Mouse (Mus musculus) embryonic facial prominence, embryonic 14.5 days (tissue): Measurements from ENCODE around the gene Cox17. TPM values are rescaled to one million over a fixed set of nuclear protein-coding genes. Genes with fewer than 3 reads are reported as not detected.

Source experiments
- ATAC-seq: fragments of 200-750 bp; cut with Nextera tagmentation; 2 replicates; pipeline ENCODE4 v1.8.0; 2017; ENCODE audit warnings: low read depth, moderate number of reproducible peaks, moderate TSS enrichment
- DNase-seq: peaks from one replicate; pipeline ENCODE4 v3.0.0-alpha.2; 2015; ENCODE audit warnings: low spot score
- H3K27ac ChIP-seq: fragments of 300-500 bp; sonication (generic); replicated peaks from 2 replicates; pipeline ENCODE4 v1.5.1; 2014; ENCODE audit warnings: low read depth, mild to moderate bottlenecking, low read length, moderate library complexity
- H3K27me3 ChIP-seq: fragments of 300-500 bp; sonication (generic); replicated peaks from 2 replicates; pipeline ENCODE4 v1.6.1; 2014; ENCODE audit warnings: low read length; ENCODE audit not compliant: control insufficient read depth, insufficient read depth
- H3K36me3 ChIP-seq: fragments of 300-500 bp; sonication (generic); 2 replicates; pipeline ENCODE4 v1.6.1; 2014; ENCODE audit warnings: low read length, mixed read lengths; ENCODE audit not compliant: control insufficient read depth, insufficient read depth
- H3K4me1 ChIP-seq: fragments of 300-500 bp; sonication (generic); 2 replicates; pipeline ENCODE4 v1.6.1; 2014; ENCODE audit warnings: antibody characterized with exemption, low read length; ENCODE audit not compliant: control insufficient read depth, insufficient read depth
- H3K4me2 ChIP-seq: fragments of 300-500 bp; sonication (generic); 2 replicates; pipeline ENCODE4 v1.6.1; 2014; ENCODE audit warnings: low read depth, mild to moderate bottlenecking, low read length, moderate library complexity, mixed read lengths
- H3K4me3 ChIP-seq: fragments of 300-500 bp; sonication (generic); 2 replicates; pipeline ENCODE4 v1.5.1; 2014; ENCODE audit warnings: low read depth, mild to moderate bottlenecking, low read length
- H3K9ac ChIP-seq: fragments of 300-500 bp; sonication (generic); 2 replicates; pipeline ENCODE4 v1.6.1; 2014; ENCODE audit warnings: low read depth, mild to moderate bottlenecking, low read length, moderate library complexity, mixed read lengths
- H3K9me3 ChIP-seq: fragments of 300-500 bp; sonication (generic); 2 replicates; pipeline ENCODE4 v1.6.1; 2016; ENCODE audit warnings: low read length; ENCODE audit not compliant: control insufficient read depth
- WGBS: fragments of 180-500 bp; shearing (Covaris S2); extraction: QIAGEN DNeasy Blood & Tissue Kit; methylation state at CpG from one replicate; pipeline ENCODE4 v1.1.7; 2014; 5-methylcytosine and 5-hydroxymethylcytosine counted together
- polyA plus RNA-seq: library from polyadenylated mRNA; unstranded; fragments of >200 nt; fragmentation: Nextera tagmentation; extraction: Ambion mirVana; gene quantifications from 2 replicates; pipeline ENCODE4 v1.2.1, GENCODE M21; 2014

The Cox17 gene
- polyA plus RNA-seq, 1 experiment from 2014 or later: 168 TPM

DNA sequence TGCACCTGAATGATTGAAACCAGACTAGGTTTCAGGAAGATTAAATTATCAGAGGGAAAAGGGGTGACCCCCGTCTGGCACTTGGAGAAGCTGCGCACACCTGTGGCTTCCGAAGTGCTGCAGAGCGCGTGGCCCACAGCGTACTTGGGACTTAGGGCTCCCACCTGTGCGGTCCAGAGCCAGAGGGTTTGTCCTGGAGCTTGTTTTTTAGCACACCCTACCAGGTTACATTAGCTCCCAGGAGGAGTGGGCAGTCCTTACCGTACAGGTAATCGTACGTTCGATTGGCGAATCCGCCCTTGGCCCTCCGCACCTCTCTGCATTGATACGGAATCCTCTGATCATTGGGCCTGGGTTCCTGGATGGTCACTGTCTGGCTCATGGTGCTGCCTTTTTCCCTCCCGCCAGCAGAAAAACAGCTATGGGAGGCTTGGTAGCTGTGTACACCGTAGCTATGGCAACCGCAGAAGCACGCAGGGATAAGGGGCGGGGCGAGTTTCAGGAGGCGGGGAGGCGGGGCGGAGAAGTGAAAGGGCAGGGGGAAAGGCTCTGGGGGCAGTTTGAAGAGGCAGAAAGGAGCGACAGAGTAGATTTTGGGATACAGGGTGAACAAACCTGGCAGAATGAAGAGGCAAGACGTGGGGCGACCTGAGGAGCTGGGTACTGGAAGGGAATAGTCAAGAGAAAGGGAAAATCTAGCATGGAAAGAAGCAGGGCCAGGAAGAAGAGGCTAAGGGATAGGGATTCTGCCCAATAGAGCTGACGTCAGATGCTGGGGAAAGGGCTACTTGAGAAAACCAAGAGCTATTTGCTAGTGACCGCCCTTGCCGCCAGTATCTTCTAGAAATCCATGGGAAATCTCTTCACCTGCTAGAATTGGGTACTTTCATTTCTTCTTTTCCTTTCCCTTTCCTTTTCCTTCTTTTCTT is 5.1 kb upstream of the Cox17 start, which contains the start of gene Maats1:
Maats1 (minus strand) TSS at position 748 of the 929 bp plus-strand sequence.
- Histone ChIP-seq H3K27ac (no peak within 1 kb of the TSS), H3K4me1 (peaks cover 6% of the 10 kb centered on the region), H3K36me3 (no peaks in the 10 kb centered on the region), H3K9me3 (no peaks in the 10 kb centered on the region), H3K27me3 (no peaks in the 10 kb centered on the region), H3K9ac (peak within 1 kb of the TSS; percentile 54), H3K4me3 (peak within 1 kb of the TSS; percentile 37), H3K4me2 (peak within 1 kb of the TSS; percentile 63)
- ATAC-seq (peak; percentile 88), DNase-seq (peak; percentile 91)
- 7% methylated on average over 30 of the region's 30 CpGs for WGBS

DNA sequence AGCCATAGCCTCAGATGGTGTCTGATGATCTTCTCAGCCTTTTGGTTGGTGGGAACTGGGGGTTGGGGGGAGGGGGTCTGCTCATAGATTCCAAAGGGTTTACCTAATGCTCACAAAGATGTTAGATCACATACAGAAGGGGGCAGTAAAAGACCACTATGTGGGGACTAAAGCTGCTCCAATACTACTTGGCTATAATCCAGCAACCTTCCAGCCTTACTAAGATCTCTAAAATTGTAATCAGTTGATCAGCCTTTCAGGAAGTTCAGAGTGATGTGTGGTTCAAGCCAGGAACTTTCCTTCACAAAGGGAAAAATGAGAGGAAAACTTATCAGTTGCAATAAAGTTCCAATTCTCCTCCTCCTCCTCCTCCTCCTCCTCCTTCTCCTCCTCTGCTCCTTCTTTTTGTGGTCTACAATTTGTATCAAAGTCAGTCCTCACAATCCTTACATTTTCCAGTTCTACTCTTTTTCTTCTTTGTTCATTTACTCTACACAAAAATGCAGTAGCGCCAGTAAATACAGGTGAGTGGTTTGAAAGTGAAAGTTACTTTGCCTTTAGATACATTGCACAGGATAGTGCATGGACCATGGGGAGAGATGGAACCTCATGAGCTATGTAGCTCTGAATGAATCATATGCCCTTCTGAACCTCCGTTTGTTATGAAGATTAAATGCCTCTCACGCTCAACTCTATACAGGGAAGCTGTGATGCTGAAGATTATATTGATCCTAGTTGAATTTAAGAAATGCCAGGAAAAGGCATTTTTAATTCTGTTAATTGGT is 1.7 kb upstream of the Cox17 start:
- 83% methylated on average over 3 of the region's 3 CpGs for WGBS
- ATAC-seq (peak; percentile 42), DNase-seq (peak; percentile 94)
- no peak overlapping the region for H3K9ac ChIP-seq
- H3K36me3 ChIP-seq: peaks cover 12% of the 10 kb centered on the region
- no peaks in the 10 kb centered on the region for H3K27me3 ChIP-seq
- H3K4me1 ChIP-seq: peaks cover 10% of the 10 kb centered on the region
- no peaks in the 10 kb centered on the region for H3K9me3 ChIP-seq
- H3K4me2 ChIP-seq: no peak overlapping the region
- H3K27ac ChIP-seq: no peak overlapping the region
- H3K4me3 ChIP-seq: no peak overlapping the region

- no peaks in the 10 kb centered on the region for H3K9me3 ChIP-seq
- peak overlapping the region; percentile 93; the same call in 1 of the 2 replicates for H3K9ac ChIP-seq
- no peak overlapping the region for H3K27ac ChIP-seq
- H3K4me3 ChIP-seq: peak overlapping the region; percentile 92
- ATAC-seq (no peak), DNase-seq (no peak)
- peaks cover 35% of the 10 kb centered on the region for H3K36me3 ChIP-seq
- 0 out of 2 replicates have a peak, but pooled peaks cover 3% of the 10 kb centered on the region for H3K4me1 ChIP-seq
- peak overlapping the region; percentile 71 for H3K4me2 ChIP-seq
- 61% methylated on average over 6 of the region's 6 CpGs for WGBS
- no peaks in the 10 kb centered on the region for H3K27me3 ChIP-seq
Measured at GRCm38 (mm10) chr16:38347588-38347987, 797 bp downstream of the Cox17 start.

DNA sequence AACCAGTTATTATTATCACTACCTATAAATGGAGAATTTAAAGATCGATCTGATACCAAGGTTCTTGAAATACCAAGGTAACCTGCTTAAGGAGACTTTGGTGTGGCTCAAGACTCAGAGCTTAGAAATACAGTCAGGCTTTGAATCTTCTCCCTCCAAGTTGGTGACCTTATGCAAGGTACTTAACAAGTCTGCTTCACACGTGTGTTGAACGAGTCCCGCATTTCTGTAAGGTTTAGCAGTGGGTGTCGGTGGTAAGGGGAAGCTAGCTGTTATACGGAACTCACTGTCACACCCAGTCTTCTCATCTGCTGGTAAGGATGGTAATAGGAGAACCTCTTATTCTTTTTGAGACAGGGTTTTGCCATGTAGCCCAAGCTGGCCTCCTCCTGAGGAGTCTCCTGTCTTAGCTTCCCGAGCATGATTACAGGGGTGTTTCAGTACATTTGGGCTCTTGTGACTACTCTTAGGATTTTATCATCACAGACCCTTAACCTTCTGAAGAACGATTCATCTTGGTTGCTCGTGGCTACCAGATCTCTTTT is 1.5 kb downstream of the Cox17 start:
- Histone ChIP-seq H3K36me3 (peaks cover 35% of the 10 kb centered on the region), H3K4me1 (0 out of 2 replicates have a peak, but pooled peaks cover 3% of the 10 kb centered on the region), H3K4me2 (no peak overlapping the region), H3K4me3 (no peak overlapping the region), H3K27ac (no peak overlapping the region), H3K9ac (0 out of 2 replicates have a peak overlapping the region, but pooled peaks have one; percentile 19), H3K27me3 (no peaks in the 10 kb centered on the region), H3K9me3 (no peaks in the 10 kb centered on the region)
- 89% methylated on average over 9 of the region's 9 CpGs for WGBS
- no peak for ATAC-seq
- no peak for DNase-seq

DNA sequence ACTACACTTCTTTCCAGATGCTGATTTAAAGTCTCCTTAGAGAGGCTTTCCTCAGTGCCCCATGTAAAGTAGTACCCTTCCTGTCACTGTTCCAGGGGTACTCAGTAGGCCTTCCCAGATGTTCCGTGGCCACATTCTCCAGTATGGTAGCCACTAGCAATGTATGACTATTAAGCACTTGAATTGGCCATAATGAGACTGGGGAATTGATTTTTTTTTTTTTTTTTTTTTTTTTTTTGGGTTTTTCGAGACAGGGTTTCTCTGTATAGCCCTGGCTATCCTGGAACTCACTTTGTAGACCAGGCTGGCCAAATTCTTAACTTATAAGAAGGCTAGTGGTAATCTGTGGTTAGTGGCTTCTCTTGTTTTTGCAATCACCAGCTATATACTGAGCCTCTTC is 3.1 kb downstream of the Cox17 start:
- peaks cover 35% of the 10 kb centered on the region for H3K36me3 ChIP-seq
- DNase-seq (no peak), ATAC-seq (no peak)
- no peaks in the 10 kb centered on the region for H3K9me3 ChIP-seq
- H3K27ac ChIP-seq: no peak overlapping the region
- no peak overlapping the region for H3K4me2 ChIP-seq
- no peak overlapping the region for H3K9ac ChIP-seq
- WGBS: 96% methylated on average over 2 of the region's 2 CpGs
- H3K27me3 ChIP-seq: no peaks in the 10 kb centered on the region
- H3K4me1 ChIP-seq: 0 out of 2 replicates have a peak, but pooled peaks cover 3% of the 10 kb centered on the region
- no peak overlapping the region for H3K4me3 ChIP-seq

DNA sequence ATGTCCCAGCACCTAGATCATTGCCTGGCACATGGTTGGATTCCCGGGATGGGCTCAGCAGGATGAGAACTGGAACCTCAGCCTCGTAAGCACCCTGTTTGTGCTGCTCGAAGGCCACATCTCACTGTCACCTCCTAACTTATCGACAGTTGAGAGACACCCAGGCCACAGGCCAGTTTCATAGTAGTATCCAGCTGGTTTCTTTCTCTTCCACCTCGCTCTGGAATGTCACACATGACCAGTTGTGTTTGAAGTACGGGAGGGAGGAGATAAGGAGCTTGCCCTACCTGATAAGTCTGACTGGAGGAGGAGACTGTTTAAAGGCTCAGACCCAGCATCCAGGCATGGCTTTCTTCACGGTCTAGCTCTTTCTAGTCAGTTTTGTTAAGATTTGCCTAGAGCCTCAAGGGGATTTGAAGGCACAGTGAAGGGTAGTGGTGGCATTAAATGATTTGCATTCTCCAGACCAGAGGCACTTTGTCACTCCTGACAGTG is 3.6 kb downstream of the Cox17 start:
- H3K4me1 ChIP-seq: 0 out of 2 replicates have a peak, but pooled peaks cover 3% of the 10 kb centered on the region
- no peaks in the 10 kb centered on the region for H3K9me3 ChIP-seq
- peaks cover 35% of the 10 kb centered on the region for H3K36me3 ChIP-seq
- no peak overlapping the region for H3K4me3 ChIP-seq
- 81% methylated on average over 7 of the region's 7 CpGs for WGBS
- H3K27me3 ChIP-seq: no peaks in the 10 kb centered on the region
- no peak overlapping the region for H3K9ac ChIP-seq
- no peak for DNase-seq
- no peak overlapping the region for H3K27ac ChIP-seq
- no peak for ATAC-seq
- no peak overlapping the region for H3K4me2 ChIP-seq

DNA sequence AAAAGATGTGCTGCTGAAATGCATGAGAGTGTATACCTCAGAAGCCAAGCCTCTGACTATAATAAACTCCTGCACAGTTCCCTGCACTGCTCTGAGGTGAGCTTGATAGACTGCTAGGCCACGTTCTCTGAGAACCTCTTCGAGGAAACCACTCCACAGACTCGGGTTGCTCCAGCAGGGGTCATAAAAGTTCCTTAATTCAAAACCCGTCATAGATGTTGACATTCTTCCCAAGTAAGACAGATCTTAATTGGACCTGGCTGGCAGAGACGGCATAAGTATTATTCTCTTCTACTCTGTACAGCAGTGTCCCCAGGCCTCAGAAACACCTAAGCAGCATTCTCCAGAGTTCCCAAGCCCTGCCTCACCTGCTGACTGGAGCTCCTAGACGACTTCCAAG is 4.1 kb downstream of the Cox17 start:
- DNase-seq (no peak), ATAC-seq (no peak)
- H3K4me1 ChIP-seq: 0 out of 2 replicates have a peak, but pooled peaks cover 3% of the 10 kb centered on the region
- H3K4me3 ChIP-seq: no peak overlapping the region
- no peaks in the 10 kb centered on the region for H3K27me3 ChIP-seq
- H3K27ac ChIP-seq: no peak overlapping the region
- H3K4me2 ChIP-seq: no peak overlapping the region
- no peaks in the 10 kb centered on the region for H3K9me3 ChIP-seq
- 76% methylated on average over 6 of the region's 6 CpGs for WGBS
- no peak overlapping the region for H3K9ac ChIP-seq
- peaks cover 35% of the 10 kb centered on the region for H3K36me3 ChIP-seq

DNA sequence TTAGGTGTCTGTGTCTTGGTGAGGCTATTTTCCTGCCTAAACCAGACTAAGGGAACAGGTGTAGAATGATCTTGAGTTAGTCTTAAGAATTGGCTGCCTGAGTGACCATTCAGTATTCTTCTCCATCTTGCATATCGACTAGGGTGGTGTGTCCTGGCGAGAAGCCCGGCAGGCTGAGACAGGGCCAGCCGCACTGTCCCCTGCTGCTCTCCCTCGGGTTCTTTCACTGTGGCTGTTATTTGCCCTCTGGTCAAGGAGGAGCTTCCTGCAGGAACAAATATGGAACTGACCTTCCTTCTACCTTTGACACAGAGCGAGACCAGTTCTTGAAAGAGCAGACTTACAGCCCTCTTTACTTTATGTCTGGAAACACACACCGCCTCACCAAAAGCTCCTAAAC is 5.2 kb downstream of the Cox17 start:
- Histone ChIP-seq H3K36me3 (peaks cover 35% of the 10 kb centered on the region), H3K27ac (no peak overlapping the region), H3K4me2 (no peak overlapping the region), H3K27me3 (no peaks in the 10 kb centered on the region), H3K4me3 (no peak overlapping the region), H3K9ac (no peak overlapping the region), H3K9me3 (no peaks in the 10 kb centered on the region), H3K4me1 (0 out of 2 replicates have a peak, but pooled peaks cover 3% of the 10 kb centered on the region)
- 76% methylated on average over 7 of the region's 7 CpGs for WGBS
- DNase-seq (no peak), ATAC-seq (no peak)
